Mouse (Mus musculus) megakaryocyte, embryonic 14.5 days (primary cell): ENCODE data around the gene Fam69b. TPM values are rescaled to one million over a fixed set of nuclear protein-coding genes. Genes with fewer than 3 reads are reported as not detected.

Source experiments
- H3K27me3 ChIP-seq: replicated peaks from 2 replicates; pipeline ENCODE3; 2012; ENCODE audit warnings: inconsistent platforms
- H3K36me3 ChIP-seq: replicated peaks from 2 replicates; pipeline ENCODE3; 2012; ENCODE audit warnings: low read length, inconsistent platforms, mixed read lengths
- H3K4me1 ChIP-seq: 2 replicates; pipeline ENCODE4 v1.6.1; 2012; ENCODE audit warnings: inconsistent platforms
- H3K4me3 ChIP-seq: replicated peaks from 2 replicates; pipeline ENCODE3; 2012; ENCODE audit warnings: moderate library complexity, mild to moderate bottlenecking, inconsistent platforms
- H3K9me3 ChIP-seq: 2 replicates; pipeline ENCODE4 v1.6.1; 2012; ENCODE audit warnings: inconsistent platforms
- FLI1 ChIP-seq: IDR thresholded peaks from 2 replicates; pipeline ENCODE4 v1.6.1; 2012; ENCODE audit warnings: low read length, inconsistent platforms, mixed read lengths
- GATA1 ChIP-seq: IDR thresholded peaks from 3 replicates; pipeline ENCODE4 v1.6.1; 2012; ENCODE audit warnings: mixed read lengths, low read length, inconsistent platforms, borderline replicate concordance
- polyA plus RNA-seq: library from polyadenylated mRNA; stranded (reverse); fragments of >175 nt; gene quantifications from 2 replicates; pipeline ENCODE4 v1.2.3, GENCODE M21; 2012; ENCODE audit warnings: low replicate concordance; ENCODE audit not compliant: insufficient read depth

Fam69b gene
- polyA plus RNA-seq = 1.2 TPM in 1 of 2 replicates, not detected in the other

DNA sequence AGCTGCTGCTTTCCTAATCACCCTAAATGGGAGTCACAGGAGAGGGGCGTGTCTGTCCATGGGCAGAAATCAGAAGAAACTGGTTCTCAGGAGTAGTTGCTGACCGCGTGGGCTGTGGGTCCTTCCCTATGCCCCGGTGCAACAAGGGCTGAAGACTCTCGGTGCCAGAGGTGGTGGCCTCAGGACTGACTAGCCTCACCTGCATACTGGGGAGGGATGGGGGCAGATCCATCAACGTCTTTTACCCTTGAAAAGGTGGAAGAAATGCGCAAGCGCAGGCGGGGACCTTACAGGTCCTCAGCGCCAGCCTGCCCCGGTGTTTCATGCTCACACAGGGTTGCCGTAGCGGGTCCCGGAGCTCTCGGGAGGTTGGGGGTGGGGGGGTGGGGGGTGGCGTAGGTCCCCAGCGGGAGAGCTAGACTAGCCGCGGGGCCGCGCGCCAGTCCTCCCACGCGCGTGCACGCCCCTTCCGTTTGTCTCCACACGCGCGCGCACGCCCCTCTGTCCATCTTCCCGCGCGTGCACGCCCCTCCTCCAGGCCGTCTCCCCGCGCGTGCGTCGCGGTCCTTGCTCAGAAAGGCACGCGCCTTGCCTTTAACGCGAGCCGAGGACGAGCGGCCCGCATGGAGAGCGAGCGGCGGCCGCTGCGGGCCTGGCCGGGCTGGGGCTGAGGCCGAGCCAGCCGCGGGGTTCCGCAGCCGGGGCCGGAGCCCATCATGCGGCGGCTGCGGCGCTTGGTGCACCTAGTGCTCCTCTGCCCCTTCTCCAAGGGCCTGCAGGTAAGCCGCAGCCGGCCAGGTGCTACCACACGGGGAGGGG, at the start of gene Fam69b:
TSS of gene Fam69b (plus strand) at position 537 of the 819 bp plus-strand sequence.
- TF ChIP-seq GATA1 (no peak), FLI1 (no peak)
- peaks cover 32% of the 10 kb centered on the region for H3K4me1 ChIP-seq
- H3K4me3 ChIP-seq = peak within 1 kb of the TSS; percentile 93
- H3K9me3 ChIP-seq = no peaks in the 10 kb centered on the region
- H3K27me3 ChIP-seq = peaks cover 37% of the 10 kb centered on the region
- peaks cover 8% of the 10 kb centered on the region for H3K36me3 ChIP-seq

DNA sequence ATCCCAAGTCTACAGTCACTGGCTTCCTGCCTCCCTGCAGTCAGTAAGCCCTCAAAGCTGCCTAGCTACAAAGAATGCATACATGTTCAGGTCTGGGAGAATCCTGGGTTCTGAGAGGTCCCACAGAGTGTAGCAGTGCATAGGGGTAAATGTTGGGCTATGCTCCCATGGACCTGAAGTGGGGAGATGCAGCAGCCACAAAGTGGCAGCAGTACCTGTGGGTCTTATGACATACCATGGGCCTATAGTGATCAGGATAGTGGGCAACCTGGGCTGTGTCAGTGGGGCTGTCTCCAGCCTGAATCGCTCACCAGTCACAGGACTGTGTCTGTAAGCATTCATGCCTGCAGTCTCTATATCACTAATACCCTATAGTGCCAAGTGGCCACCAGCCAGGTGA, 48.5 kb upstream of the Fam69b start, which contains the start of gene Egfl7:
TSS of gene Egfl7 (plus strand) at position 301 of the 400 bp plus-strand sequence.
- H3K4me1 ChIP-seq = peaks cover 100% of the 10 kb centered on the region
- no peaks in the 10 kb centered on the region for H3K9me3 ChIP-seq
- peak within 1 kb of the TSS; percentile 71 for H3K4me3 ChIP-seq
- no peak for TF ChIP-seq FLI1
- TF ChIP-seq GATA1 = no peak
- H3K27me3 ChIP-seq = peaks cover 47% of the 10 kb centered on the region
- H3K36me3 ChIP-seq = no peaks in the 10 kb centered on the region

DNA sequence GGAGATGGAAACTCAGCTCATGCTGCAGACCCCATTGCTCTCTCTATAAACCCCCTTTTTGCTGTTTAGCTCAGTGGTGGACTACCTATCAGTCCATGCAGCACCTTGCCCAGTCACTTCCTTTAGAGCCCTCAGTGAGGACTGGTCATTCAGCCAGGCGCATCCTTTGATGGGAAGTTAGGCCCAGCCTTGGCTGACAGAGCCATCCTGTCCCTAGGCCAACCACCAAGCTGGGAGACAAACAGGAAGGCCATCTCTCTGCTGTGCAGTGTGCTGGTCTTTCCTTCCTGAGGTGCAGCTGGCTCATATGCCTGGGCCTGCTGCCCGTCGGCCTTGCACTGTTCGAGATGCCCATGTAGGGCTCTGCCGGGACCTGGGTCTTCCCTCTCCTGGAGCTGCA, 47.5 kb upstream of the Fam69b start:
- no peaks in the 10 kb centered on the region for H3K9me3 ChIP-seq

DNA sequence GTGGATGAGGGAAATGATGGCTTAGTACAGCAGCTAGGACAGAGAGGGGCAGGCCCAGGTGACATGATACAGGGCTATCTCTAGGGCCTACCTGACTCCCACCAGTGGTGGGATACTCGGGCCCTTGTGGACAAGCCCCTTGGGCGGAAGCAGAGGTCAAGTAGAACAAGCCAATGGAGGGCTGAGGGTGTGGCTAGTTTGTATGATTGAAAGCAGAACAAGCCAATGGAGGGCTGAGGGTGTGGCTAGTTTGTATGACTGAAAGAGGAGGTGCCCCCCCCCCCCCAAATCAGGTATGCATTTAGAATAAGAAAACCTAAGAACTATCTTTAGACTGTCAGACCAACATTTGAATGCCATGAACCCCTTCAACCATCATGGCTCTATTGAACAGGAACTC, 46.1 kb upstream of the Fam69b start:
- no peaks in the 10 kb centered on the region for H3K9me3 ChIP-seq
- H3K4me1 ChIP-seq = peaks cover 97% of the 10 kb centered on the region
- peaks cover 2% of the 10 kb centered on the region for H3K36me3 ChIP-seq
- H3K27me3 ChIP-seq = peaks cover 58% of the 10 kb centered on the region
- H3K4me3 ChIP-seq = no peak overlapping the region
- TF ChIP-seq FLI1 = no peak
- TF ChIP-seq GATA1 = no peak

More for the DNA sequence above, 47.5 kb upstream of the Fam69b start:
- peaks cover 2% of the 10 kb centered on the region for H3K36me3 ChIP-seq
- H3K4me1 ChIP-seq = peaks cover 99% of the 10 kb centered on the region
- H3K4me3 ChIP-seq = peak overlapping the region; percentile 60
- H3K27me3 ChIP-seq = peaks cover 55% of the 10 kb centered on the region
- TF ChIP-seq GATA1 (no peak), FLI1 (no peak)

DNA sequence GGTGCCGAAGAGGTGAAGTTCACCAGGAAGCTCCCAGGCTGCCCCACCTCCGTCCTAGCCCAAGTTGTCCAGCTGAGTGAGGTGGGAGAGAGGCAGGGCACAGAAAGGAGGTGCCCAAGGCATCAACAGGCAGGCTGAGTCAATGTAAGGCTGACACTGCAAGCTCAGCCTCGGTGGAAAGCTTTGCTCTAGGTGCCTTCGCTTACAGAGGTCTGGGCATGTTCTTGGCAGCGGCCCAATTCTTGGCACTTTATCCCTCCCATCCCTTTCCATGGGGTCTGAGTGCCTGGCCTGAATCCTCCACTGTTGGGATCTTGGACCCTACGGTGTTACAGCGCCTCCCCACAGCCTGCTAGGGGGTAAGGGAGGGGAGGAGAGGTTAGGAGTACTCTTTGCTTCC, 45.5 kb upstream of the Fam69b start:
- Histone ChIP-seq H3K4me3 (peak overlapping the region; percentile 29), H3K4me1 (peaks cover 97% of the 10 kb centered on the region), H3K9me3 (no peaks in the 10 kb centered on the region), H3K36me3 (peaks cover 6% of the 10 kb centered on the region), H3K27me3 (peaks cover 58% of the 10 kb centered on the region)
- TF ChIP-seq GATA1 = no peak
- no peak for TF ChIP-seq FLI1

DNA sequence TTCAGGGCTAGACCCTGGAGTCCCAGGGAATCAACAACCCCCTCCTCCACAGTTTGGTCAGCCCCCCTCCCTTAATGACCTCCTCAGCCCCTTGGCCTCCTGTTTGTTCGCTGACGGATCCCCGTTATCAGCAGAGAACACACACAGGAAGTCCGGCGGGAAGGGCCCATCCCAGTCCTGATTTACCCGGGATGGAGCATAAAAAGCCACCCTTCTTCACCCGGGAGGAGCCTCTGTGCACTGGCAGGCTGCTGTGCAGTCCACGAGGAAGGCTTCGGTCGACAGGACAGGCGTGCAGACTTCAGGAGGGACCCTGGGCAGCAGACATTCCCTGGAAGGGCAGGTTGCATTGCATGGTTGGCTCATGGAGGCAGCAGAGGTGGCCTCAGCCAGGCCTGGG, 44.6 kb upstream of the Fam69b start:
- H3K36me3 ChIP-seq = peaks cover 15% of the 10 kb centered on the region
- no peak for TF ChIP-seq FLI1
- TF ChIP-seq GATA1 = no peak
- H3K4me3 ChIP-seq = peak overlapping the region; percentile 93
- peaks cover 58% of the 10 kb centered on the region for H3K27me3 ChIP-seq
- H3K9me3 ChIP-seq = no peaks in the 10 kb centered on the region
- H3K4me1 ChIP-seq = peaks cover 97% of the 10 kb centered on the region

DNA sequence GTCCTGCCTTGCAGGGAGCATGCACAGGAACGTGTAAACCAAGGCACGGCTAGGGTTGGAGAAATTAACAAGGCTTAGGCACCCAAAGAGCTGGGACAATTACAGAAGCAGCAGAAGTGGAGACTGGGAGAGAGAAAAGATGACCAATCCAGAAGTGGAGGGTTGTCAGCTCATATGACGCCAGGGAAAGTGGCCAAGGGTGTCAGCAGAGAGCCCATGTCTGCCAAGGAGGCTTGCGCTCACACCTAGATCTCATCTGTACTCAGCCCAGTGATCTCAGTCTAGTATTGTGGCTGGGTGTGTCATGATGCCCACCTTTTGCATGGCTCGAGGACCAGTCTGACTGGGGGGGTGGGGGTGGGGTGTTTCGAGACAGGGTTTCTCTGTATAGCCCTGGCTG, 42.5 kb upstream of the Fam69b start:
- Histone ChIP-seq H3K36me3 (peaks cover 36% of the 10 kb centered on the region), H3K4me1 (peaks cover 97% of the 10 kb centered on the region), H3K9me3 (no peaks in the 10 kb centered on the region), H3K27me3 (peaks cover 48% of the 10 kb centered on the region), H3K4me3 (peak overlapping the region; percentile 96)
- TF ChIP-seq GATA1 = no peak
- TF ChIP-seq FLI1 = no peak

DNA sequence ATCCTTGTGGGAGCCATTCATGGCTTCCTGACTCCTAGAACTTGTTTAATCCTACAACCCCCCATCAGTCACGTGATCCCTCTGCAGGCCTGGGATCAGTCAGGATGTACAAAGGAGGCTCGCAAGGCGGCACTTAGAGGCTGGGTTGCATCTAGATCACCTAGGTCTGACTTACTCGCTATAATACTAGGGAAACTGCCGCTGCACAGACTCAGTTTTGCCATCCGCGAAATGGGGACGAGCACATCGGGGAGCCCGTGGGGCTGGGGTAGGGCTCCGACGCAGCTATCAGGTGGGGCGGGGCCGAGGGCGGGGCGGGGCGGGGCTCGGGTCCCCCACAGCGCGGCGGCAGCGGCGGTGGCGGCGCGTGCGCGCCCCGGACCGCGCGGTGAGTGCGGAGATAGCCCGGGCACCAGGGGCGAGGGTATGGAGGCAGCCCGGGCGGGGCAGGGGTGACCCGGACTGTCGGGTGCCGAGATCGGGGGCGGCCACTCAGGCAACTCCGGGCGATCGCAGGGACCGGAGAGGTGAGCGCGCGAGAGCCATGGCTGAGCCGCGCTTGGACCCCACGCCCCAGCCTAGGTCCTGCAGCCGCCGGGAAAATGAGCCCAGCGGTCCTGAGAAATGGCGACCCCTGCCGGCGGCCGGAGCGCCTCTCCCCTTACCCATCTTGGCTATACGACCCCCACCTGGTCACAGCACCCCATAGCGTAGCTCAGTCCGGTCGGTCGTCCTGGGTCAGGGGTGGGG, 41.8 kb upstream of the Fam69b start, which contains the start of gene Gm20532:
TSS of gene Gm20532 (plus strand) at position 346 of the 750 bp plus-strand sequence.
- TF ChIP-seq GATA1 (no peak), FLI1 (no peak)
- peaks cover 43% of the 10 kb centered on the region for H3K36me3 ChIP-seq
- H3K4me3 ChIP-seq = peak within 1 kb of the TSS; percentile 96
- H3K9me3 ChIP-seq = no peaks in the 10 kb centered on the region
- peaks cover 97% of the 10 kb centered on the region for H3K4me1 ChIP-seq
- H3K27me3 ChIP-seq = peaks cover 41% of the 10 kb centered on the region

DNA sequence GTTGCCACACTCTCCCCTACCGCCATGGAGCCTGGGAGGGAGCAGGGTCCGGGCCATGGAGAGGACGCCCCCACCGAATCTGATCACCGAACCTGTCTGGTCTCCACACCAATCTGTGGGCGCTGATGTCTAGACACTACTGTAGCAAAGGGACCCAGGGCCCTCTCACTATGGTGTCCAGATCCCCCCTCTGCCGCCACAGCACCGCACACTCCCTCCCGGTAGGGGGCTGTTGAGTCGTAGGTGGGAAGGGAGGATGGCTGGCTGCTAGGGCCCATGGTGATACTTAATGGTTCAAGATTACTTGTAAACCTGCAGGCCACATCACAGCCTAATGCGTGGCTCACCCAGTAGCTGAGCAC, 41.2 kb upstream of the Fam69b start:
- H3K27me3 ChIP-seq = peaks cover 36% of the 10 kb centered on the region
- TF ChIP-seq GATA1 (no peak), FLI1 (no peak)
- H3K4me1 ChIP-seq = peaks cover 97% of the 10 kb centered on the region
- no peaks in the 10 kb centered on the region for H3K9me3 ChIP-seq
- H3K4me3 ChIP-seq = peak overlapping the region; percentile 96
- peaks cover 49% of the 10 kb centered on the region for H3K36me3 ChIP-seq
